Mouse (Mus musculus) limb, embryonic 14.5 days (tissue): ENCODE results near the gene Chrna1. TPM values are rescaled to one million over a fixed set of nuclear protein-coding genes. Genes with fewer than 3 reads are reported as not detected.
A peak's percentile ranks its signal among the peaks of the same experiment; 100 is the strongest.

Experiments used
- ATAC-seq: fragments of 200-750 bp; cut with Nextera tagmentation; 2 replicates; pipeline ENCODE4 v1.8.0; 2017; ENCODE audit warnings: low read depth, moderate number of reproducible peaks, moderate TSS enrichment; ENCODE audit not compliant: low FRiP score
- DNase-seq: peaks from one replicate; pipeline ENCODE4 v3.0.0-alpha.2; 2015; ENCODE audit warnings: low spot score
- H3K27ac ChIP-seq: fragments of 300-500 bp; sonication (generic); replicated peaks from 2 replicates; pipeline ENCODE4 v1.5.1; 2014; ENCODE audit warnings: low read depth, mild to moderate bottlenecking, low read length, moderate library complexity, mixed read lengths
- H3K27me3 ChIP-seq: fragments of 300-500 bp; sonication (generic); 2 replicates; pipeline ENCODE4 v1.6.1; 2014; ENCODE audit warnings: low read length, mixed read lengths; ENCODE audit not compliant: control insufficient read depth, insufficient read depth
- H3K36me3 ChIP-seq: fragments of 300-500 bp; sonication (generic); 2 replicates; pipeline ENCODE4 v1.6.1; 2014; ENCODE audit warnings: mild to moderate bottlenecking, low read length, moderate library complexity, mixed read lengths; ENCODE audit not compliant: control insufficient read depth, insufficient read depth
- H3K4me1 ChIP-seq: fragments of 300-500 bp; sonication (generic); 2 replicates; pipeline ENCODE4 v1.6.1; 2014; ENCODE audit warnings: antibody characterized with exemption, low read length, mixed read lengths; ENCODE audit not compliant: control insufficient read depth, insufficient read depth
- H3K4me2 ChIP-seq: fragments of 300-500 bp; sonication (generic); replicated peaks from 2 replicates; pipeline ENCODE4 v1.6.1; 2014; ENCODE audit warnings: low read depth, mild to moderate bottlenecking, low read length, moderate library complexity; ENCODE audit not compliant: severe bottlenecking
- H3K4me3 ChIP-seq: fragments of 300-500 bp; sonication (generic); replicated peaks from 2 replicates; pipeline ENCODE4 v1.5.1; 2014; ENCODE audit warnings: low read length
- H3K9ac ChIP-seq: fragments of 300-500 bp; sonication (generic); 2 replicates; pipeline ENCODE4 v1.6.1; 2014; ENCODE audit warnings: mild to moderate bottlenecking, low read depth, low read length, moderate library complexity; ENCODE audit not compliant: severe bottlenecking
- H3K9me3 ChIP-seq: fragments of 300-500 bp; sonication (generic); 2 replicates; pipeline ENCODE4 v1.6.1; 2016; ENCODE audit warnings: low read length; ENCODE audit not compliant: control insufficient read depth
- POLR2A ChIP-seq: fragments of 200-500 bp; IDR thresholded peaks from 2 replicates; pipeline ENCODE4 v1.8.0; 2012; ENCODE audit warnings: inconsistent platforms, mild to moderate bottlenecking, moderate library complexity, borderline replicate concordance; ENCODE audit not compliant: insufficient read depth, insufficient read length; ENCODE audit errors: extremely low read depth
- WGBS: fragments of 180-500 bp; shearing (Covaris S2); extraction: QIAGEN DNeasy Blood & Tissue Kit; methylation state at CpG from one replicate; pipeline ENCODE4 v1.1.7; 2014; 5-methylcytosine and 5-hydroxymethylcytosine counted together
- polyA plus RNA-seq, 2 experiments: library from polyadenylated mRNA; depleted of rRNA in 1 of 2; stranded (reverse) in 1 of 2; unstranded in 1 of 2; fragments of >200 nt; fragmentation: Nextera tagmentation in 1 of 2; extraction: Ambion mirVana in 1 of 2; gene quantifications; 2 replicates each; pipeline versions ENCODE4 v1.2.1 to v1.2.3; 2012 to 2014

The Chrna1 gene
- polyA plus RNA-seq, 2 experiments, result 8.9 to 19.4 TPM

- Histone ChIP-seq H3K4me1 (peaks cover 16% of the 10 kb centered on the region), H3K9ac (no peak overlapping the region), H3K9me3 (no peaks in the 10 kb centered on the region), H3K4me2 (no peak overlapping the region), H3K27me3 (no peaks in the 10 kb centered on the region), H3K4me3 (no peak overlapping the region), H3K36me3 (no peaks in the 10 kb centered on the region), H3K27ac (no peak overlapping the region)
- no peak for ATAC-seq
- TF ChIP-seq POLR2A, result no peak
- no peak for DNase-seq
- 42% methylated on average over 6 of the region's 6 CpGs for WGBS
These were observed 5.7 kb downstream of the Chrna1 start for GRCm38 (mm10) chr2:73574418-73574817.

- no peak for ATAC-seq
- TF ChIP-seq POLR2A, result no peak
- no peak overlapping the region for H3K9ac ChIP-seq
- peak overlapping the region; percentile 52; the same call in 1 of the 2 replicates for H3K4me2 ChIP-seq
- H3K4me1 ChIP-seq, result peaks cover 16% of the 10 kb centered on the region
- H3K27ac ChIP-seq, result no peak overlapping the region; the same call in 1 of the 2 replicates
- H3K9me3 ChIP-seq, result no peaks in the 10 kb centered on the region
- H3K27me3 ChIP-seq, result no peaks in the 10 kb centered on the region
- 58% methylated on average over 4 of the region's 4 CpGs for WGBS
- DNase-seq, result peak; percentile 67
- H3K4me3 ChIP-seq, result no peak overlapping the region
- H3K36me3 ChIP-seq, result no peaks in the 10 kb centered on the region
These were observed 6.6 kb downstream of the Chrna1 start for GRCm38 (mm10) chr2:73573556-73573955.

GRCm38 (mm10) chr2:73572539-73573372 lies 7.4 kb downstream of the Chrna1 start:
- Histone ChIP-seq H3K4me1 (peaks cover 16% of the 10 kb centered on the region), H3K9ac (no peak overlapping the region), H3K27ac (peak overlapping the region; percentile 33; the same call in 1 of the 2 replicates), H3K4me3 (peak overlapping the region; percentile 31), H3K27me3 (no peaks in the 10 kb centered on the region), H3K9me3 (no peaks in the 10 kb centered on the region), H3K4me2 (peak overlapping the region; percentile 52), H3K36me3 (no peaks in the 10 kb centered on the region)
- DNase-seq (peak; percentile 87), ATAC-seq (peak; percentile 85)
- 9% methylated on average over 23 of the region's 23 CpGs for WGBS
- no peak for TF ChIP-seq POLR2A

- ATAC-seq (no peak), DNase-seq (no peak)
- WGBS, result 66% methylated on average over 6 of the region's 6 CpGs
- Histone ChIP-seq H3K4me3 (no peak overlapping the region), H3K9ac (no peak overlapping the region), H3K27ac (no peak overlapping the region), H3K27me3 (no peaks in the 10 kb centered on the region), H3K9me3 (no peaks in the 10 kb centered on the region), H3K4me1 (peaks cover 16% of the 10 kb centered on the region), H3K36me3 (no peaks in the 10 kb centered on the region), H3K4me2 (no peak overlapping the region)
- TF ChIP-seq POLR2A, result no peak
These were observed 8.2 kb downstream of the Chrna1 start for GRCm38 (mm10) chr2:73571901-73572300.

DNA sequence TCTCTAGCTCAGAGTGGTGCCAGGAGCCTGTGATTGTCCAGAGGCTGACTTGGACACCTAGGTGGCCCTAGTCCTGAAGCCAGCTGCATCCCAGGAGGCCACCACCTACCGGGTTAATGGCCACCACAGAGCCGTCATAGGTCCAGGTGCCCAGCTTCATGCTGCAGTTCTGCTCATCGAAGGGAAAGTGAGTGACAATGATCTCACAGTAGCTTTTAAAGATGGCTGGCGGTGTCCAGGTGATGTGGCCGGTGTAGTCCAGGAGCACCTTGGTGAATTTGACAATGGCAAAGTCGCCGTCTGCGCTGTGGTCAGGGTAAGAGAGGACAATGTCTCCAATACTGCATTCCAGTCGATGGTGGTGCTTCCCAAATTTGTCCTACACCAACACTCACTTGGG lies 8.8 kb downstream of the Chrna1 start:
- Histone ChIP-seq H3K27me3 (no peaks in the 10 kb centered on the region), H3K4me2 (no peak overlapping the region), H3K36me3 (no peaks in the 10 kb centered on the region), H3K4me3 (no peak overlapping the region), H3K4me1 (peaks cover 10% of the 10 kb centered on the region), H3K9me3 (no peaks in the 10 kb centered on the region), H3K9ac (no peak overlapping the region), H3K27ac (no peak overlapping the region)
- WGBS, result 85% methylated on average over 9 of the region's 9 CpGs
- ATAC-seq (no peak), DNase-seq (no peak)
- no peak for TF ChIP-seq POLR2A
